Mouse (Mus musculus): ENCODE data around the gene Ccn2. TPM values are rescaled to one million over a fixed set of nuclear protein-coding genes. Genes with fewer than 3 reads are reported as not detected.

Gene Ccn2
- polyA plus RNA-seq, 1 experiment from 2014 or later: 1.3 TPM

- Histone ChIP-seq H3K27ac (ENCODE audit: low read depth) (no peak overlapping the region), H3K4me3 (ENCODE audit: low read depth, low read length) (no peak overlapping the region), H3K4me1 (ENCODE audit: insufficient read depth) (no peaks in the 10 kb centered on the region), H3K9ac (replicated peaks) (no peak overlapping the region), H3K36me3 (replicated peaks; ENCODE audit: insufficient read depth, low read length) (no peaks in the 10 kb centered on the region), H3K9me3 (ENCODE audit: low read length) (no peaks in the 10 kb centered on the region), H3K27me3 (ENCODE audit: insufficient read depth, low read length) (no peaks in the 10 kb centered on the region), H3K4me2 (ENCODE audit: low read depth, low read length) (no peak overlapping the region)
- WGBS (ENCODE audit: insufficient replicate concordance): 73% methylated on average over 4 of the region's 4 CpGs
- DNase-seq (no peak), ATAC-seq (no peak)
- TF ChIP-seq CTCF (IDR thresholded peaks at IDR 0.05; ENCODE audit: low read depth): no peak
- TF ChIP-seq EP300 (IDR thresholded peaks at IDR 0.05; ENCODE audit: low read depth): no peak
Measured at GRCm38 (mm10) chr10:24572044-24572960, 22.9 kb upstream of the Ccn2 start.

- no peak overlapping the region for H3K4me3 ChIP-seq (ENCODE audit: low read depth, low read length)
- H3K4me1 ChIP-seq (ENCODE audit: insufficient read depth): no peaks in the 10 kb centered on the region
- TF ChIP-seq EP300 (IDR thresholded peaks at IDR 0.05; ENCODE audit: low read depth) (no peak), CTCF (IDR thresholded peaks at IDR 0.05; ENCODE audit: low read depth) (no peak)
- DNase-seq: no peak
- no peak overlapping the region for H3K4me2 ChIP-seq (ENCODE audit: low read depth, low read length)
- no peaks in the 10 kb centered on the region for H3K36me3 ChIP-seq (replicated peaks; ENCODE audit: insufficient read depth, low read length)
- no peak overlapping the region for H3K27ac ChIP-seq (ENCODE audit: low read depth)
- no peak overlapping the region for H3K9ac ChIP-seq (replicated peaks)
- 80% methylated on average over 3 of the region's 3 CpGs for WGBS (ENCODE audit: insufficient replicate concordance)
- H3K9me3 ChIP-seq (ENCODE audit: low read length): no peaks in the 10 kb centered on the region
- H3K27me3 ChIP-seq (ENCODE audit: insufficient read depth, low read length): no peaks in the 10 kb centered on the region
- ATAC-seq: no peak
Measured at GRCm38 (mm10) chr10:24573484-24573883, 21.8 kb upstream of the Ccn2 start.

GRCm38 (mm10) chr10:24581076-24581475 is 14.2 kb upstream of the Ccn2 start:
- Histone ChIP-seq H3K36me3 (replicated peaks; ENCODE audit: insufficient read depth, low read length) (no peaks in the 10 kb centered on the region), H3K9ac (replicated peaks) (no peak overlapping the region), H3K27me3 (ENCODE audit: insufficient read depth, low read length) (no peaks in the 10 kb centered on the region), H3K9me3 (ENCODE audit: low read length) (no peaks in the 10 kb centered on the region), H3K4me3 (ENCODE audit: low read depth, low read length) (no peak overlapping the region), H3K27ac (ENCODE audit: low read depth) (no peak overlapping the region), H3K4me2 (ENCODE audit: low read depth, low read length) (no peak overlapping the region), H3K4me1 (ENCODE audit: insufficient read depth) (no peaks in the 10 kb centered on the region)
- TF ChIP-seq EP300 (IDR thresholded peaks at IDR 0.05; ENCODE audit: low read depth) (no peak), CTCF (IDR thresholded peaks at IDR 0.05; ENCODE audit: low read depth) (no peak)
- no peak for DNase-seq
- ATAC-seq: no peak
- 55% methylated on average over 3 of the region's 3 CpGs for WGBS (ENCODE audit: insufficient replicate concordance)

GRCm38 (mm10) chr10:24588824-24589223 is 6.4 kb upstream of the Ccn2 start:
- Histone ChIP-seq H3K27me3 (ENCODE audit: insufficient read depth, low read length) (0 out of 2 replicates have a peak, but pooled peaks cover 4% of the 10 kb centered on the region), H3K36me3 (replicated peaks; ENCODE audit: insufficient read depth, low read length) (no peaks in the 10 kb centered on the region), H3K4me3 (ENCODE audit: low read depth, low read length) (no peak overlapping the region), H3K9ac (replicated peaks) (no peak overlapping the region), H3K9me3 (ENCODE audit: low read length) (no peaks in the 10 kb centered on the region), H3K4me2 (ENCODE audit: low read depth, low read length) (no peak overlapping the region), H3K4me1 (ENCODE audit: insufficient read depth) (no peaks in the 10 kb centered on the region), H3K27ac (ENCODE audit: low read depth) (no peak overlapping the region)
- ATAC-seq (no peak), DNase-seq (no peak)
- TF ChIP-seq EP300 (IDR thresholded peaks at IDR 0.05; ENCODE audit: low read depth): no peak
- no peak for TF ChIP-seq CTCF (IDR thresholded peaks at IDR 0.05; ENCODE audit: low read depth)
- WGBS (ENCODE audit: insufficient replicate concordance): 77% methylated on average over 4 of the region's 4 CpGs

- H3K4me2 ChIP-seq (ENCODE audit: low read depth, low read length): no peak overlapping the region
- TF ChIP-seq CTCF (IDR thresholded peaks at IDR 0.05; ENCODE audit: low read depth): no peak
- TF ChIP-seq EP300 (IDR thresholded peaks at IDR 0.05; ENCODE audit: low read depth): no peak
- no peaks in the 10 kb centered on the region for H3K4me1 ChIP-seq (ENCODE audit: insufficient read depth)
- H3K9ac ChIP-seq (replicated peaks): no peak overlapping the region
- H3K4me3 ChIP-seq (ENCODE audit: low read depth, low read length): no peak overlapping the region
- 0 out of 2 replicates have a peak, but pooled peaks cover 4% of the 10 kb centered on the region for H3K27me3 ChIP-seq (ENCODE audit: insufficient read depth, low read length)
- DNase-seq: no peak
- H3K9me3 ChIP-seq (ENCODE audit: low read length): no peaks in the 10 kb centered on the region
- WGBS (ENCODE audit: insufficient replicate concordance): 81% methylated on average over 9 of the region's 9 CpGs
- no peaks in the 10 kb centered on the region for H3K36me3 ChIP-seq (replicated peaks; ENCODE audit: insufficient read depth, low read length)
- H3K27ac ChIP-seq (ENCODE audit: low read depth): no peak overlapping the region
- no peak for ATAC-seq
Measured at GRCm38 (mm10) chr10:24589238-24589637, 6.0 kb upstream of the Ccn2 start.

- no peaks in the 10 kb centered on the region for H3K4me1 ChIP-seq (ENCODE audit: insufficient read depth)
- ATAC-seq: no peak
- H3K4me2 ChIP-seq (ENCODE audit: low read depth, low read length): no peak overlapping the region
- H3K9ac ChIP-seq (replicated peaks): no peak overlapping the region
- no peak for TF ChIP-seq CTCF (IDR thresholded peaks at IDR 0.05; ENCODE audit: low read depth)
- no peak for TF ChIP-seq EP300 (IDR thresholded peaks at IDR 0.05; ENCODE audit: low read depth)
- no peaks in the 10 kb centered on the region for H3K9me3 ChIP-seq (ENCODE audit: low read length)
- H3K27ac ChIP-seq (ENCODE audit: low read depth): no peak overlapping the region
- 70% methylated on average over 4 of the region's 4 CpGs for whole genome bisulfite sequencing (ENCODE audit: insufficient replicate concordance)
- no peak overlapping the region for H3K4me3 ChIP-seq (ENCODE audit: low read depth, low read length)
- no peak for DNase-seq
- H3K36me3 ChIP-seq (replicated peaks; ENCODE audit: insufficient read depth, low read length): no peaks in the 10 kb centered on the region
- peaks cover 11% of the 10 kb centered on the region for H3K27me3 ChIP-seq (ENCODE audit: insufficient read depth, low read length)
Measured at GRCm38 (mm10) chr10:24590546-24590945, 4.7 kb upstream of the Ccn2 start.
